17 mouse cellular contexts compared by ENCODE assay signal in the genomic region with DNA sequence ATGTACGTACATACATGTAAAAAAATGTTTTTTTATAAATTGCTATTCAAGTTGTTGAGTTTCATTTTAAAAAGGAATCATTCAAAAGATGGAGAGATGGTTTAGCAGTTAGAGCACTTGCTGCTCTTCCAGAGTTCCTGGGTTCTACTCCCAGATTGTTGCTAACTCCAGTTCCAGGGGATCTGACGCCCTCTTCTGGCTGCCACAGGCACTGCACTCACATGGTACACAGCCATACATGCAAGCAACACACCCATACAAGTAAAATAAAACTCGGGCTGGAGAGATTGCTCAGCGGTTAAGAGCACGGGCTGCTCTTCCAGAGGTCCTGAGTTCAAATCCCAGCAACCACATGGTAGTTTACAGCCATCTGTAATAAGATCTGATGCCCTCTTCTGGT. TPM values are rescaled to one million over a fixed set of nuclear protein-coding genes. Genes with fewer than 3 reads are reported as not detected.
DNase-seq lines count a peak whose midpoint lies in the region; ATAC-seq and TF ChIP-seq lines count a peak whose summit lies in the region.
"Had no signal": no experiment of that assay in that cellular context is flagged by ENCODE, and none has a peak within 500 bp of the region (broad histone marks: within the 10 kb centered on the region; RNA-seq: fewer than 3 reads in every experiment).

No protein-coding gene starts in this region.

- H3K9ac ChIP-seq in intestine, postnatal 0 days (ENCODE audit: low read depth, low read length), result no peak overlapping the region
- no peak overlapping the region for H3K9ac ChIP-seq in intestine, embryonic 15.5 days
- H3K9ac ChIP-seq in lung, postnatal 0 days (replicated peaks; ENCODE audit: low read depth), result no peak overlapping the region
- no peak overlapping the region for H3K9ac ChIP-seq in stomach, postnatal 0 days (ENCODE audit: low read length)
- H3K9ac ChIP-seq: embryonic facial prominence, embryonic 12.5 days; heart, embryonic 15.5 days; limb, embryonic 12.5 days; lung, embryonic 15.5 days had no signal

- no peaks in the 10 kb centered on the region for H3K36me3 ChIP-seq in intestine, postnatal 0 days (ENCODE audit: control insufficient read depth, insufficient read depth)
- H3K36me3 ChIP-seq in intestine, embryonic 15.5 days, result no peaks in the 10 kb centered on the region
- H3K36me3 ChIP-seq in lung, postnatal 0 days (ENCODE audit: insufficient read depth, low read length), result no peaks in the 10 kb centered on the region
- no peaks in the 10 kb centered on the region for H3K36me3 ChIP-seq in stomach, postnatal 0 days (ENCODE audit: control insufficient read depth, insufficient read depth, low read length)
- H3K36me3 ChIP-seq: embryonic facial prominence, embryonic 12.5 days; heart, embryonic 15.5 days; limb, embryonic 12.5 days; lung, embryonic 15.5 days had no signal

- in situ Hi-C loops in Patski (cut with MboI; ENCODE audit: low pct_unique_long_range_greater_than_20kb), result no loop called here

- no peaks in the 10 kb centered on the region for H3K4me1 ChIP-seq in intestine, postnatal 0 days (replicated peaks; ENCODE audit: control insufficient read depth, insufficient read depth, low read length)
- H3K4me1 ChIP-seq in intestine, embryonic 15.5 days (replicated peaks), result no peaks in the 10 kb centered on the region; the same call in 1 of the 2 replicates
- H3K4me1 ChIP-seq in lung, postnatal 0 days (ENCODE audit: insufficient read depth, low read depth, low read length), result no peaks in the 10 kb centered on the region
- H3K4me1 ChIP-seq in stomach, postnatal 0 days (replicated peaks; ENCODE audit: control insufficient read depth, insufficient read depth), result no peaks in the 10 kb centered on the region
- H3K4me1 ChIP-seq: heart, embryonic 15.5 days; lung, embryonic 15.5 days had no signal

- no peak for ATAC-seq in intestine, postnatal 0 days
- ATAC-seq in intestine, embryonic 15.5 days, result no peak
- no peak for ATAC-seq in lung, postnatal 0 days
- no peak for ATAC-seq in Patski
- no peak for ATAC-seq in stomach, postnatal 0 days (ENCODE audit: low FRiP score, low TSS enrichment)

- DNase-seq in lung, postnatal 0 days (ENCODE audit: low spot score), result no peak
- no peak for DNase-seq in lung, postnatal 14 days
- no peak for DNase-seq in Patski (ENCODE audit: low read depth, low spot score)
- DNase-seq in stomach, postnatal 0 days (ENCODE audit: low spot score), result no peak
- no peak for DNase-seq in gastrocnemius, postnatal 14 days
- no peak for DNase-seq in right cerebral cortex, adult 18-20 months
- DNase-seq: cerebellum, adult 18-20 months; kidney, adult 18-20 months; kidney, postnatal 4 days had no signal

- intact Hi-C loops in gastrocnemius, postnatal 14 days (cut with DNase I; ENCODE audit: low total_unique reads), result no loop called here

- WGBS in intestine, postnatal 0 days, result 95% methylated on average over 5 of the region's 5 CpGs
- 92% methylated on average over 5 of the region's 5 CpGs for WGBS in intestine, embryonic 15.5 days
- 86% methylated on average over 5 of the region's 5 CpGs for WGBS in lung, postnatal 0 days
- WGBS in stomach, postnatal 0 days, result 93% methylated on average over 5 of the region's 5 CpGs

- no peak overlapping the region for H3K27ac ChIP-seq in intestine, postnatal 0 days (ENCODE audit: low read depth, low read length)
- H3K27ac ChIP-seq in intestine, embryonic 15.5 days, result no peak overlapping the region
- H3K27ac ChIP-seq in lung, postnatal 0 days (ENCODE audit: low read length), result no peak overlapping the region
- H3K27ac ChIP-seq in stomach, postnatal 0 days (replicated peaks), result no peak overlapping the region
- H3K27ac ChIP-seq: embryonic facial prominence, embryonic 12.5 days; heart, embryonic 15.5 days; limb, embryonic 12.5 days; lung, embryonic 15.5 days had no signal

- POLR2A ChIA-PET in Patski (lab: Charles Lee), result no interaction called here

- no peak for TF ChIP-seq EP300 in lung, postnatal 0 days (IDR thresholded peaks at IDR 0.05)
- no peak for TF ChIP-seq EP300 in stomach, postnatal 0 days (optimal IDR thresholded peaks at IDR 0.05)

- CTCF ChIA-PET in Patski (lab: Charles Lee), result no interaction called here

- H3K27me3 ChIP-seq in intestine, postnatal 0 days (replicated peaks; ENCODE audit: control insufficient read depth, insufficient read depth, low read length), result no peaks in the 10 kb centered on the region
- H3K27me3 ChIP-seq in intestine, embryonic 15.5 days (replicated peaks), result no peaks in the 10 kb centered on the region
- no peaks in the 10 kb centered on the region for H3K27me3 ChIP-seq in lung, postnatal 0 days (replicated peaks; ENCODE audit: insufficient read depth, low read length)
- H3K27me3 ChIP-seq in Patski, result no peaks in the 10 kb centered on the region
- no peaks in the 10 kb centered on the region for H3K27me3 ChIP-seq in stomach, postnatal 0 days (ENCODE audit: control insufficient read depth, insufficient read depth, low read length)
- H3K27me3 ChIP-seq: embryonic facial prominence, embryonic 12.5 days; heart, embryonic 15.5 days; limb, embryonic 12.5 days; lung, embryonic 15.5 days; megakaryocyte, embryonic 14.5 days had no signal

- peak; percentile 41 for TF ChIP-seq CTCF in intestine, postnatal 0 days (IDR thresholded peaks at IDR 0.05; ENCODE audit: low read depth)
- TF ChIP-seq CTCF in lung, postnatal 0 days (IDR thresholded peaks at IDR 0.05), result 0 out of 2 replicates have a peak, but pooled peaks have one; percentile 10
- TF ChIP-seq CTCF in Patski (IDR thresholded peaks at IDR 0.05), result peak; percentile 58
- peak; percentile 37 for TF ChIP-seq CTCF in stomach, postnatal 0 days (IDR thresholded peaks at IDR 0.05; ENCODE audit: low read depth)

- H3K4me3 ChIP-seq in intestine, postnatal 0 days (ENCODE audit: low read depth, low read length), result no peak overlapping the region
- no peak overlapping the region for H3K4me3 ChIP-seq in intestine, embryonic 15.5 days (replicated peaks)
- no peak overlapping the region for H3K4me3 ChIP-seq in lung, postnatal 0 days (ENCODE audit: low read depth, low read length)
- no peak overlapping the region for H3K4me3 ChIP-seq in stomach, postnatal 0 days (ENCODE audit: low read depth, low read length)
- H3K4me3 ChIP-seq: embryonic facial prominence, embryonic 12.5 days; heart, embryonic 15.5 days; limb, embryonic 12.5 days; lung, embryonic 15.5 days; megakaryocyte, embryonic 14.5 days had no signal

- no peaks in the 10 kb centered on the region for H3K9me3 ChIP-seq in intestine, postnatal 0 days (ENCODE audit: control insufficient read depth)
- H3K9me3 ChIP-seq in intestine, embryonic 15.5 days, result no peaks in the 10 kb centered on the region
- no peaks in the 10 kb centered on the region for H3K9me3 ChIP-seq in lung, postnatal 0 days (ENCODE audit: low read length)
- H3K9me3 ChIP-seq in stomach, postnatal 0 days (ENCODE audit: control insufficient read depth, low read length), result no peaks in the 10 kb centered on the region
- H3K9me3 ChIP-seq: embryonic facial prominence, embryonic 12.5 days; heart, embryonic 15.5 days; limb, embryonic 12.5 days; lung, embryonic 15.5 days; megakaryocyte, embryonic 14.5 days had no signal

- H3K4me2 ChIP-seq in intestine, postnatal 0 days (replicated peaks; ENCODE audit: low read depth), result no peak overlapping the region
- no peak overlapping the region for H3K4me2 ChIP-seq in intestine, embryonic 15.5 days (replicated peaks)
- no peak overlapping the region for H3K4me2 ChIP-seq in lung, postnatal 0 days (replicated peaks; ENCODE audit: low read depth, low read length)
- H3K4me2 ChIP-seq in stomach, postnatal 0 days (replicated peaks; ENCODE audit: low read depth), result no peak overlapping the region
- H3K4me2 ChIP-seq: embryonic facial prominence, embryonic 12.5 days; heart, embryonic 15.5 days; limb, embryonic 12.5 days; lung, embryonic 15.5 days had no signal

RNA-seq across cellular contexts. Expression of a gene that starts 49.4 kb away (rescaled TPM):
- polyA plus RNA-seq in intestine, postnatal 0 days (2015; fragmentation: Nextera tagmentation; extraction: Ambion mirVana), result 25.5 and 26.6 TPM in 2 replicates
- 62.8 and 66.5 TPM in 2 replicates for polyA plus RNA-seq in intestine, embryonic 15.5 days (2015; fragmentation: Nextera tagmentation; extraction: Ambion mirVana)
- 67.5 and 72.6 TPM in 2 replicates for polyA plus RNA-seq in lung, postnatal 0 days (2015; fragmentation: Nextera tagmentation; extraction: Ambion mirVana)
- 0.24 TPM for polyA plus RNA-seq in Patski (2021)
- 44.6 and 45.7 TPM in 2 replicates for polyA plus RNA-seq in stomach, postnatal 0 days (2015; fragmentation: Nextera tagmentation; extraction: Ambion mirVana)
- 1 to 10 TPM; 2.3 to 4.0 TPM for total RNA-seq in gastrocnemius, postnatal 14 days (2021)
- total RNA-seq: neutrophil, adult 5-6 weeks had no signal

Comparison
In these comparisons a context has a peak if more than half of its experiments do, and no peak if none do; other contexts are left out.
1. RNA of a gene that starts 49.4 kb away (polyA plus RNA-seq): 67.5 to 72.6 TPM in lung, postnatal 0 days, 62.8 to 66.5 TPM in intestine, embryonic 15.5 days, 44.6 to 45.7 TPM in stomach, postnatal 0 days and 25.5 to 26.6 TPM in intestine, postnatal 0 days; 0.24 TPM in Patski (single experiment); every median in the first group is over 10 times any median in the second.
2. Peak in every context shown above with its lines, with median percentiles within 50 percentile points of each other: CTCF ChIP-seq.